8 mouse cellular contexts compared by ENCODE assay signal in the genomic region with DNA sequence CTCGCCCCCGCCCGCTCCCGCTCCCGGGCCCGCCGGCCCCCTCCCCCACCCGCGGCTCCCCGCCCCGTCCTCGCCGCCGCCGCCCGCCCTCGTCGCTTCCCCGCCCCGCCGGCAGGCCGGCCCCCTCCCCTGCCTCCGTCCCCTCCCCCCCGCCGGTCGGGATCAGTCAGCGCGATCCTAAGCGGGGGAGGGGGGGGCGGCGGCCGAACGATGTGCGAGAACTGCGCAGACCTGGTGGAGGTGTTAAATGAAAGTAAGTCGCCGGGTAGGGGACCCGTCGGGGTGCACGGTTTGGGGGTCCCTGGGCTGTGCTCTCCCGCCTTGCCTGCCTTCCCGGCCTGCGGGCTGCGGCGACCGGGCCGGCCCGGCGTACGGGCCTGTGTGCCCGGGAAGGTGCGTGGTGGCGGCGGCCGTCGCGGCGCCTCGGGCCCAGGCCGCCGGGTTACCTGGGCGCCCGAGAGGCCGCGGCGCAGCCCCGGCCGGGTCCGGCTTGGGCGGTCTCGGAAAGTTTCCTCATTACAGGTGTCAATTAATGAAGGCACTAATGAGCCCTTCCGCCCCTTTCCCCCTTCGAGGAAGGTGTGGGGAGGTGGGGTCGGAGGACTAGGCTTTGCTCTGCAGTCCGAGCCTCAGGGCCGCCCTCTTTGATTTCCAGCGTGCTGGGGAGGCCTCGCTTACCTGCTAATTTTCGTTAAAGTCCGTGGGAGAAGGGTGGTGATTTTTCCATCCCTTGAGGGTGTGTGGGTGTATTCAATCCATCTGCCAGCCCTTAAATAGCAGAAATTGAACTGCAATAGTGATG. TPM values are rescaled to one million over a fixed set of nuclear protein-coding genes. Genes with fewer than 3 reads are reported as not detected.
DNase-seq lines count a peak whose midpoint lies in the region; ATAC-seq and TF ChIP-seq lines count a peak whose summit lies in the region.

TSS of gene Usp34 (plus strand) at position 132 of the 802 bp plus-strand sequence.

- peak within 1 kb of the TSS; percentile 89 for H3K4me3 ChIP-seq in hindbrain, embryonic 13.5 days
- peak within 1 kb of the TSS; percentile 75 for H3K4me3 ChIP-seq in macrophage (ENCODE audit: inconsistent target)

- POLR2A ChIA-PET in Patski (lab: Charles Lee), result no interaction called here

- H3K79me2 ChIP-seq in macrophage (ENCODE audit: inconsistent target), result peaks cover 50% of the 10 kb centered on the region

- WGBS in hindbrain, embryonic 13.5 days, result under 1% methylated on average over 63 of the region's 80 CpGs
- under 1% methylated on average over 54 of the region's 80 CpGs for WGBS in macrophage (ENCODE audit: missing documents)

- H3K27ac ChIP-seq in hindbrain, embryonic 13.5 days, result peak within 1 kb of the TSS; percentile 99
- peak within 1 kb of the TSS; percentile 76 for H3K27ac ChIP-seq in macrophage

- CTCF ChIA-PET in Patski (lab: Charles Lee), result no interaction called here

- no peaks in the 10 kb centered on the region for H3K9me3 ChIP-seq in hindbrain, embryonic 13.5 days

- H3K4me2 ChIP-seq in hindbrain, embryonic 13.5 days, result peak within 1 kb of the TSS; percentile 65

- DNase-seq in Patski (ENCODE audit: low read depth, low spot score), result peak; percentile 7
- peak; percentile 74 for DNase-seq in cerebellum, adult 9-10 months
- DNase-seq in frontal cortex, postnatal 25 days (ENCODE audit: low spot score in 2 of 2), result peak; percentile 16 to 24
- DNase-seq in layer of hippocampus, postnatal 36 days, result peak; percentile 36 to 50
- DNase-seq in right cerebral cortex, adult 18-20 months, result peak; percentile 45
- DNase-seq in urinary bladder, postnatal 10 days (ENCODE audit: low spot score), result peak; percentile 37

- in situ Hi-C loops in Patski (cut with MboI; ENCODE audit: low pct_unique_long_range_greater_than_20kb), result no loop called here

- no peaks in the 10 kb centered on the region for H3K27me3 ChIP-seq in Patski
- H3K27me3 ChIP-seq in hindbrain, embryonic 13.5 days, result no peaks in the 10 kb centered on the region

- TF ChIP-seq CTCF in Patski (IDR thresholded peaks at IDR 0.05), result no peak

- no peaks in the 10 kb centered on the region for H3K36me3 ChIP-seq in hindbrain, embryonic 13.5 days
- H3K36me3 ChIP-seq in macrophage (ENCODE audit: inconsistent target), result no peaks in the 10 kb centered on the region

- peaks cover 21% of the 10 kb centered on the region for H3K4me1 ChIP-seq in hindbrain, embryonic 13.5 days (replicated peaks)

- peak; percentile 32 for ATAC-seq in Patski
- ATAC-seq in hindbrain, embryonic 13.5 days (ENCODE audit: low FRiP score), result peak; percentile 71

- H3K9ac ChIP-seq in hindbrain, embryonic 13.5 days, result peak within 1 kb of the TSS; percentile 95

RNA-seq across cellular contexts. Expression of gene Usp34, which starts in this region (rescaled TPM):
- 49.4 TPM for polyA plus RNA-seq in Patski (2021)
- 28.4 and 28.7 TPM in 2 replicates for polyA plus RNA-seq in hindbrain, embryonic 13.5 days (2015; fragmentation: Nextera tagmentation; extraction: Ambion mirVana)
- 10 to 100 TPM; 81.6 to 88.3 TPM for total RNA-seq in layer of hippocampus, postnatal 36 days (2021)
- total RNA-seq in macrophage (2018; cell fraction: chromatin; rRNA removed), result 100 to 1,000 TPM; 108 to 235 (median 178) TPM
- 10 to 100 TPM; 18.1 to 41.7 (median 28.1) TPM for total RNA-seq in macrophage (2018; cell fraction: cytosol; rRNA removed)
- 100 to 1,000 TPM in 10 of 26 experiments, 10 to 100 TPM in 16; 57.0 to 133 (median 91.2) TPM for total RNA-seq in macrophage (2018; cell fraction: nucleus; rRNA removed)
- polyA plus RNA-seq in macrophage (2018), result 20.6 to 40.6 TPM (median 22.7 TPM) in 3 replicates

Comparison
In these comparisons a context has a peak if more than half of its experiments do, and no peak if none do; other contexts are left out.
1. Peak in every context shown above with its lines: DNase-seq, ATAC-seq, H3K4me3 ChIP-seq and H3K27ac ChIP-seq.
2. DNase-seq: peak in every context shown above with its lines; median percentile 74 in cerebellum, adult 9-10 months; 45 in right cerebral cortex, adult 18-20 months; 43 in layer of hippocampus, postnatal 36 days; 37 in urinary bladder, postnatal 10 days; 20 in frontal cortex, postnatal 25 days; 7 in Patski.